Mouse (Mus musculus): Measurements from ENCODE around the gene Gm14139. TPM values are rescaled to one million over a fixed set of nuclear protein-coding genes. Genes with fewer than 3 reads are reported as not detected.
"Not testable (repeated sequence)": the region's sequence is repeated elsewhere in the genome, so short reads cannot be mapped to it uniquely, and the experiment has no call there.

Gm14139 gene
- not detected for total RNA-seq (2021)

DNA sequence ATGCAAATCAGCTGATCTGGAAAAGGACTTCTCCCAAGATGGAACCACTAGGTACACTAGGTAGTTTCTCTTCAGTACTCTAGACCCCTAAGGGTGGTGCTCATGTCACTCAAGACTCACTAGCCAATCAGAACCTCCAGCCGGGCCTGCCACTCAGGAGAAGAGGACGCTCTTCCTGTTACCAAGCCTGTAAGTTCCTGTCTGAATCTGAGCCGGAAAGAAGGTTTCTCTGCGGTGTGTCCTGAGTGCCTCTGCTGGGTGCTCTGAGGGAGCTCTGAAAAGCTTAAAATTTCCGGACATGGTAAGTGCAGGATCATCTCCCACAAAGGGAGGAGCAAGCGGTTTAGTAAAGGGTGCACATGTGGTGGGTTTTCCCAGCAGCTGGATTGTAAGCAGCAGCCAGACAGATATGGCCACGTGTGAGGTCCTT lies at the start of gene Gm14139:
Gene Gm14139 (plus strand): TSS at position 186 of the 430 bp plus-strand sequence.
- intact Hi-C loops (cut with DNase I); DNase-seq (ENCODE audit: low spot score): not testable (repeated sequence)

DNA sequence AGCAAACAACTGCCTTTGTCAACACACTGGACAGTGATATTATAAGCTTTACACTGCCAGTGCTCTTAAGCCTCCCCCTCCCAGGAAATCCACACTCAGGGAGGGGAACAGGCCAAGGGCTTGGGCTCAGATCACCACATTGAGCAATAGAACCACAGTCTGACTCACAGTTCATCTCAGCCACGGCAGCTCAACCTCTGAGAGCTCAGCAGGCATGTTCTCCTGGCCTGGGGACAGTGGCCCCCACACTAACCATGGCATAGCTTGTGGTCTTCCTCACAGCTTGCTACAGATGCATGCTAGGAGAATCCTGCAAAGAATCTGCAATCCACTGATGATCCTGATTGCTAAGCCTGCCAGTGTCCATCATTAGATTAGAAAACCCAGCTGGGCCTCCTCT lies 49.6 kb upstream of the Gm14139 start:
- intact Hi-C loops (cut with DNase I); DNase-seq (ENCODE audit: low spot score): not testable (repeated sequence)

GRCm38 (mm10) chr2:150132773-150133172 lies 48.8 kb upstream of the Gm14139 start:
- intact Hi-C loops (cut with DNase I): no loop called here
- no peak for DNase-seq (ENCODE audit: low spot score)

- DNase-seq (ENCODE audit: low spot score): peak; percentile 82
- intact Hi-C loops (cut with DNase I): no loop called here
Measured at GRCm38 (mm10) chr2:150136435-150136897, 45.1 kb upstream of the Gm14139 start, which contains the start of gene Zfp120. Gene Zfp120, minus strand, starts transcription at chr2:150136708.

- no peak for DNase-seq (ENCODE audit: low spot score)
- intact Hi-C loops (cut with DNase I): no loop called here
Measured at GRCm38 (mm10) chr2:150166703-150167102, 14.9 kb upstream of the Gm14139 start.

GRCm38 (mm10) chr2:150173833-150174232 lies 7.7 kb upstream of the Gm14139 start:
- no peak for DNase-seq (ENCODE audit: low spot score)
- intact Hi-C loops (cut with DNase I): no loop called here

DNA sequence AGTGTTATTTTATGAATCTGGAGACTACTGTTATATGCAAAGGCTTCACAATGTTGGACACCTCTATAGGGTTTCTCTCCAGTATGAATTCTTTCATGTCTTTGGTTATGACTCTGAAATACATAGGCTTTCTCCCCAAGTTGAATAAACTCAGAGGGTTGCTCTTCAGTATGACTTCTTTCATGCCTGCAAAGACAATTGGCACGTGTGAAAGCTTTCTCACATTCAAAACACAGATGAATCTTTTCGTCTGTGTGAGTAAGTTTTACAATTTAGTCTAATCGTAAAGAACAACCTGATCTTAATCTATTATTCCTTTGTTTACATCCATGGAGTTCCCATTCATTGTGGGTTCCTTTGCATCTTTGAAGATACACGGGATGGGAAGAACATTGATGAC lies 2.0 kb upstream of the Gm14139 start, which contains the start of gene Gm10770:
Gene Gm10770 (minus strand): TSS at position 101 of the 400 bp plus-strand sequence.
- DNase-seq (ENCODE audit: low spot score); intact Hi-C loops (cut with DNase I): not testable (repeated sequence)

DNA sequence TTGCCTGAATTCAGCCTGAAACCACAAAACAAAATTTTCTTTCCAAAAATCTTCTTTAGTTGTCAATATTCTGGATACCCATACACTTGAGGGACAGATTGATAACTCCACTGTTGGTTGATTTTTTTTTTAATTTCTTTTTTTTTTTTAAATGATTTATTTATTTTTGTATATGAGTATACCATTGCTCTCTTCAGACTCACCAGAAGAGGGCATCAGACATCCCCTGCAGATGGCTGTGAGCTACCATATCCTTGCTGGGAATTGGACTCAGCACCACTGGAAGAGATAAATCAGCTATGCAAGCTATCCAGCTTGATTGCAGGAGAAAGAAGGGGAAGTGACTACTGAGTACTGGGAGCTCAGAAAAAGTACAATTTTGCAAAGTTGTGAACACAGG lies 509 bp upstream of the Gm14139 start:
- intact Hi-C loops (cut with DNase I); DNase-seq (ENCODE audit: low spot score): not testable (repeated sequence)

DNA sequence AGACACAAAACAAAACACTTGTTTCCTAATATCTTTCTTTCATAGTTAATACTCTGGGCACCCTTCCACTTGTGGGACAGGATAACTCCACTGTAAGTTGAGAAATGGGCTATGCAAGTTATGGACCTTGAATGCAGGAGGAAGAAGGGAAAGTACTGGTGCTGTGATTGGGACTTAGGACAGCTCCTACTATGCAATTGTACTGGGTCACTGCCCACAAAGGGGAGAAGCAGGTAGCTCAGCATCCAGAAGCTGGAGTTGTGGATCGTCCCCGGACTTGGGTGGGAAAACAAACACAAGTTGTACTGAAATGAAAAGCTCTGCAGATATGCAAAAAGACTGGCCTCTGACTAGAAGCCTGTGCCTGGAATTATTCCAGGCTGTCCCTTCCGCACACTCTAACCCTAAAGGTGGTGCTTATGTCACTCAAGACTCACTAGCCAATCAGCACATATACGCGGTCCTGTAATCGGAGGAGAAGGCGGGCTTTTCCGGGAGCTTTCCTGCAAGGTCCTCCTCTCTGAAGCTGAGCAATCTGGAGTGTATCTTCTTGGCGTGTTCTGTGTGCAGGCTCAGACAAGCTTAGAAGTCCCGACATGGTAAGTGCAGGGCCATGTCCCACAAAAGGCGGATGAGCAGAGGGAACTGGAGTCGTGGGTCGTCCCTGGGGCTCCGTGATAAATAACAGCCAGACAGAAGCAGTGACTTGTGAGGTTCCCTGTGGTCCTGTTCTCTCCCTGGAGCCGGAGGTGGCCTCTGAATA lies 36.2 kb downstream of the Gm14139 start, which contains the start of gene Zfp937:
Gene Zfp937 (plus strand): TSS at position 474 of the 763 bp plus-strand sequence.
- intact Hi-C loops (cut with DNase I): not testable (repeated sequence)

DNA sequence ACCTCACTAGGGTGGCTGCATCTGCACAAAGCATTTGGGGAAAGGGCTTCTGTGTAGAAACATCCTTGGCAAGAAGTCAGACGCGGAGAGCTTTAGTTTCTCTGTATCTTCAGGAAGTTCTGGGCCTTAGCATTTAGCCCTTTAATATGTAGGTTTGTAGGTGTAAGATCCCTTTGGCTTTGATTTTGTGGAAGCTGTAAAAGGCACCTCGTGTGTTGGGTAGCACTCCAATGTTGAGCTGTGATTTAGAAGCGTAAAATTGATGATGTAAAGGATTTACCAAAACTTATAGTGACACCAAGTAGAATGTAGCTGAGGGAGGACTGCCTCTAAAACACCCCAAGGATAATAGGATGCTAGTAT lies 36.8 kb downstream of the Gm14139 start:
- DNase-seq (ENCODE audit: low spot score); intact Hi-C loops (cut with DNase I): not testable (repeated sequence)

More for the DNA sequence above, 36.2 kb downstream of the Gm14139 start, which contains the start of gene Zfp937:
- DNase-seq (ENCODE audit: low spot score): peak; percentile 72

GRCm38 (mm10) chr2:150223263-150223662 lies 41.7 kb downstream of the Gm14139 start:
- intact Hi-C loops (cut with DNase I); DNase-seq (ENCODE audit: low spot score): not testable (repeated sequence)

Other genes with a start within 250 kb of the Gm14139 start
- 1 to 10 TPM; 4.7 to 5.6 TPM for gene Zfp120, start 45.0 kb upstream of the Gm14139 start, total RNA-seq (2021)
- gene Gm10770, start 2.1 kb upstream of the Gm14139 start, total RNA-seq (2021): not detected
- 1 to 10 TPM; 2.5 to 3.1 TPM for gene Zfp937, start 36.3 kb downstream of the Gm14139 start, total RNA-seq (2021)
- gene Gm21994, start 73.8 kb downstream of the Gm14139 start, total RNA-seq (2021): 1 to 10 TPM; 2.2 TPM
- under 1 TPM; 0.08 to 0.10 TPM for gene Gm14124, start 75.8 kb downstream of the Gm14139 start, total RNA-seq (2021)
- 1 to 10 TPM; 1.9 to 2.0 TPM for gene Gm10130, start 141.9 kb downstream of the Gm14139 start, total RNA-seq (2021)
- gene 3300002I08Rik, start 181.0 kb downstream of the Gm14139 start, total RNA-seq (2021): 1 to 10 TPM; 2.2 to 2.9 TPM